In genomic region chr16:35524200-35524599, GRCm38 (mm10) we compare ENCODE assay signal across 23 mouse cellular contexts. TPM values are rescaled to one million over a fixed set of nuclear protein-coding genes. Genes with fewer than 3 reads are reported as not detected.
"Had no signal": no experiment of that assay in that cellular context is flagged by ENCODE, and none has a peak within 500 bp of the region (broad histone marks: within the 10 kb centered on the region; RNA-seq: fewer than 3 reads in every experiment).

No protein-coding gene starts in this region.

- H3K9ac ChIP-seq: limb, embryonic 12.5 days; limb, embryonic 15.5 days; liver, embryonic 14.5 days; liver, postnatal 0 days; lung, embryonic 14.5 days; neural tube, embryonic 12.5 days; neural tube, embryonic 15.5 days had no signal

- H3K36me3 ChIP-seq: limb, embryonic 12.5 days; limb, embryonic 15.5 days; neural tube, embryonic 12.5 days; neural tube, embryonic 15.5 days had no signal

- H3K9me3 ChIP-seq: limb, embryonic 12.5 days; limb, embryonic 15.5 days; neural tube, embryonic 12.5 days; neural tube, embryonic 15.5 days had no signal

- H3K27me3 ChIP-seq: limb, embryonic 12.5 days; limb, embryonic 15.5 days; neural tube, embryonic 12.5 days; neural tube, embryonic 15.5 days had no signal

- DNase-seq: kidney, adult 18-20 months; kidney, adult 9 months; kidney, postnatal 14 days; kidney, postnatal 4 days; layer of hippocampus, adult 9-11 months; liver, postnatal 0 days; lung, embryonic 14.5 days; right cerebral cortex, adult 18-20 months; right cerebral cortex, postnatal 14 days; right cerebral cortex, postnatal 4 days; thymus, adult 2 months; thymus, postnatal 14 days; thymus, postnatal 4 days had no signal

- ATAC-seq: liver, postnatal 0 days; lung, postnatal 0 days had no signal

- H3K4me1 ChIP-seq: limb, embryonic 15.5 days had no signal

- H3K4me2 ChIP-seq: limb, embryonic 12.5 days; limb, embryonic 15.5 days; liver, embryonic 11.5 days; lung, embryonic 14.5 days; neural tube, embryonic 12.5 days; neural tube, embryonic 15.5 days had no signal

- H3K4me3 ChIP-seq: limb, embryonic 12.5 days; limb, embryonic 15.5 days; neural tube, embryonic 12.5 days; neural tube, embryonic 15.5 days had no signal

- H3K27ac ChIP-seq: limb, embryonic 12.5 days; limb, embryonic 15.5 days; liver, embryonic 14.5 days; macrophage; neural tube, embryonic 12.5 days; neural tube, embryonic 15.5 days; stomach, postnatal 0 days had no signal

RNA-seq across cellular contexts. Expression of gene Sema5b, which starts 16.7 kb away (rescaled TPM):
- total RNA-seq: megakaryocyte, adult 5-6 weeks had no signal
- polyA plus RNA-seq: macrophage had no signal
